Mouse (Mus musculus) liver, embryonic 14.5 days (tissue): ENCODE results near the gene Slc17a8.

ENCODE experiments used
- CTCF ChIP-seq: IDR thresholded peaks from 2 replicates; pipeline ENCODE4 v1.5.1; 2016; ENCODE audit warnings: antibody characterized with exemption, low read depth, control low read depth
- EP300 ChIP-seq: IDR thresholded peaks from 2 replicates; pipeline ENCODE4 v1.6.1; 2016; ENCODE audit warnings: antibody characterized with exemption, low read depth

- TF ChIP-seq EP300 (no peak), CTCF (no peak)
Measured at GRCm38 (mm10) chr10:89567391-89567790, 53.7 kb downstream of the Slc17a8 start.
